Mouse (Mus musculus) liver, embryonic 16.5 days (tissue): ENCODE measurements at regions not wholly inside any gene's neighbourhood (a gene's known extent, or its start where the extent isn't known, plus 50 kb on each side); places are given as distances from the start of the nearest gene placed in this dataset.
A peak's percentile ranks its signal among the peaks of the same experiment; 100 is the strongest.

Experiments used
- ATAC-seq: fragments of 200-750 bp; cut with Nextera tagmentation; 2 replicates; pipeline ENCODE4 v1.8.0; 2017; ENCODE audit warnings: low read depth, mild to moderate bottlenecking, moderate number of reproducible peaks, moderate library complexity
- H3K27ac ChIP-seq: fragments of 300-500 bp; sonication (generic); 2 replicates; pipeline ENCODE4 v1.5.1; 2014; ENCODE audit warnings: mild to moderate bottlenecking, low read length
- H3K27me3 ChIP-seq: fragments of 300-500 bp; sonication (generic); 2 replicates; pipeline ENCODE4 v1.6.1; 2014; ENCODE audit warnings: low read depth, low read length, mixed read lengths; ENCODE audit not compliant: control insufficient read depth, insufficient read depth
- H3K36me3 ChIP-seq: fragments of 300-500 bp; sonication (generic); 2 replicates; pipeline ENCODE4 v1.6.1; 2014; ENCODE audit warnings: mild to moderate bottlenecking; ENCODE audit not compliant: control insufficient read depth, insufficient read depth
- H3K4me1 ChIP-seq: fragments of 300-500 bp; sonication (generic); 2 replicates; pipeline ENCODE4 v1.6.1; 2014; ENCODE audit warnings: low read depth, low read length, mixed read lengths; ENCODE audit not compliant: control insufficient read depth
- H3K4me2 ChIP-seq: fragments of 300-500 bp; sonication (generic); 2 replicates; pipeline ENCODE4 v1.6.1; 2014; ENCODE audit warnings: low read depth, low read length, mixed read lengths
- H3K4me3 ChIP-seq: fragments of 300-500 bp; sonication (generic); 2 replicates; pipeline ENCODE4 v1.5.1; 2014; ENCODE audit warnings: low read depth, mild to moderate bottlenecking, low read length
- H3K9ac ChIP-seq: fragments of 300-500 bp; sonication (generic); 2 replicates; pipeline ENCODE4 v1.6.1; 2014; ENCODE audit warnings: low read depth, low read length
- H3K9me3 ChIP-seq: fragments of 300-500 bp; sonication (generic); replicated peaks from 2 replicates; pipeline ENCODE4 v1.6.1; 2016; ENCODE audit warnings: low read length; ENCODE audit not compliant: control insufficient read depth
- WGBS: fragments of 180-500 bp; shearing (Covaris S2); extraction: QIAGEN DNeasy Blood & Tissue Kit; methylation state at CpG from one replicate; pipeline ENCODE4 v1.1.7; 2014; ENCODE audit not compliant: insufficient replicate concordance; 5-methylcytosine and 5-hydroxymethylcytosine counted together

DNA sequence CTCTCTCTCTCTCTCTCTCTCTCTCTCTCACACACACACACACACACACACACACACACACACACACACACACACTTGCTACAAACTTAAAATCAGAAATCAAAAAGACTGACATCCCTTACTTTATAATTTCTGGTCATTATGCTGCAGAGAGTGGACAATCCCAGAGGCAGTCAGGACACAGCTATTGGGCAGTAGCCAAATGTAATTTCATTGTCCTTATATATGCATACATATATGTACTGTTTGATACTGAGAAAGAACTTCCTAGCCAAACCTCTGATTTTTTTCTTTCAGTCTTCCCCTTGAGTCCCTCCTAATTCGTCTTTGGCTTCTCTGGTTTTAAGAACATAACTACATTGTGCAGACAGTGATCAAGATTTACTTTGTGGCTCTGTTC, 277.3 kb upstream of the Pou3f3 start:
- Histone ChIP-seq H3K4me1 (no peaks in the 10 kb centered on the region), H3K27ac (no peak overlapping the region), H3K9ac (no peak overlapping the region), H3K9me3 (no peaks in the 10 kb centered on the region), H3K4me2 (no peak overlapping the region), H3K27me3 (no peaks in the 10 kb centered on the region; the same call in 1 of the 2 replicates), H3K36me3 (no peaks in the 10 kb centered on the region), H3K4me3 (no peak overlapping the region)
- no peak for ATAC-seq
- 26% methylated on average over 1 of the region's 1 CpGs for WGBS

DNA sequence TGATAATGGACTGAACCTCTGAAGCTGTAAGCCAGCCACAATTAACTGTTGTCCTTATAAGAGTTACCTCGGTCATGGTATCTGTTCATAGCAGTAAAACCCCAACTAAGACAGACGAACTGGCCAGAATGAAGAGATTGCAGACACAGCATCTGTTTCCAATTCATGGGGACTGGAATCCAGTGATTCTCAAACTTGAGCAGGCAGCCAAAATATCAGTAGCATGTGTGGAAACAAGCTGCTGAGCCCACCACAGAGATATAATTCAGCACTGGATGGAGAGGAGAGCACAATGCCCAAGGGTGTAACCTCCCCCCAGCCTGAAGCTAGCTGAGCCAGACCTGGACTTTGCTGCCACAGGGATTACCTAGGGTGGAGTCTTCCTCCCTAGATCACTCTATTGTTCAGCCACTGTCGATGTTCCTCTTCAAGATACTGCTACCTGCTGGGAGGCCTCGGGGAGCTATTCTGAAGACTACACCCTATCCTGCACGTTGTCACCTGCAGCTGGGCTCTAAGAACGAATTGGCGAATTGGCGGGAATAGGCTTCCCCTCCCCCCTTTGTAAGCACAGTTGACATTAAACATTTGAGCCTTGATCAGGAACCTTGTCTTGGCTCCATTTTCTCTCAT, 259.1 kb upstream of the Pou3f3 start:
- H3K27me3 ChIP-seq: no peaks in the 10 kb centered on the region
- WGBS: 44% methylated on average over 8 of the region's 8 CpGs
- H3K4me2 ChIP-seq: no peak overlapping the region
- H3K4me1 ChIP-seq: no peaks in the 10 kb centered on the region
- H3K36me3 ChIP-seq: no peaks in the 10 kb centered on the region
- no peak for ATAC-seq
- no peak overlapping the region for H3K27ac ChIP-seq
- H3K4me3 ChIP-seq: no peak overlapping the region
- no peak overlapping the region for H3K9ac ChIP-seq
- no peaks in the 10 kb centered on the region for H3K9me3 ChIP-seq

DNA sequence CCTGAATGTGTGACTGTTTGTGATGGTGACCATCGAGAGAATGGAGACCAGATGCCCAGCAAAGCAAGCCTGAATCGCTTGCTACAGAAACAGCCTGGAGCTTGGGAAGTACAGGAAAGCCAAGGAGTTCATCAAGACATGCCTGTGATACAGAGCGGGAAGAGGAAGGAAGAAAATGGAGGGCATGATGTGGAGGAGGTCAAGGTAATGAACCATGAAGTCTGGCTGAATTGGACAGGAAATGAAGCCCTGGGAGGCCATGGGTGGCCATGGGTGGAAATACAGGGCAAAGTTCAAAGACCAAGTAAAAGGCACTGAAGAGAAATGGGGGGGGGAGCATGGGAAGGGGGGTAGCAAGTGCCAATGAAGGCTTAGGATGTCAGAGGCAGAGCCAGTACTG, 227.2 kb upstream of the Pou3f3 start:
- no peaks in the 10 kb centered on the region for H3K4me1 ChIP-seq
- no peak for ATAC-seq
- H3K9me3 ChIP-seq: no peaks in the 10 kb centered on the region
- H3K36me3 ChIP-seq: no peaks in the 10 kb centered on the region
- no peak overlapping the region for H3K4me2 ChIP-seq
- no peak overlapping the region for H3K4me3 ChIP-seq
- WGBS: 60% methylated on average over 3 of the region's 3 CpGs
- no peak overlapping the region for H3K27ac ChIP-seq
- H3K27me3 ChIP-seq: no peaks in the 10 kb centered on the region
- H3K9ac ChIP-seq: no peak overlapping the region

DNA sequence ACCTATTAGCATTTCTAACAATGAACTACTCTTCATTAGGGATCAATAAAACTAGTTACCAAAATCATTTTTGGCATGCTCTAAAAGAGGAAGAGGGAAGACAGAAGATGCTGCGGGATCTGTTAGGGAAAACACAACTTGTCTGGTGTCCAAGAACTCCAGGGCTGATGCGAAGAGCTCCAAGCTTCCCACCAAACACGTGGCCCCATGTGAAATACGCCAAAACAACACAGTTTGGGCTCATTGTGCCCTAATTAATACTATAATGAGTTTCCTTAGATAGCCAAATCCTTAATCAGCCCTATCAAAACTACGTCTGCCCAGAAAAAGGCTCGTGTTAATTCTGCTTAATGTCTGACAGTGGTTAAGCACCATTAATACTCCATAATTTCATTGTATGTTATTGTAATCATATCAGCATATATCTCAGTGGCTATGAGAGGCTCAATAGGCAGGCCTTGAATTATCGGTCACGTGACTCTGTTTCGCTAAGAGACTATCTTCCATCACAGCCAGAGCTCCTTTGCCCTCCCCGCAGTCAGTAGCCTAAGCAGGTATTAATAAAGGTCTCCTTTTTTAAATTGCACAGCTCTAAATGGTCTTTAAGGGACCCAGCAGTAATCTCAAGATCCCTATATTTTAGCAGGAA, 223.6 kb upstream of the Pou3f3 start:
- 65% methylated on average over 10 of the region's 10 CpGs for WGBS
- H3K36me3 ChIP-seq: no peaks in the 10 kb centered on the region
- no peaks in the 10 kb centered on the region for H3K27me3 ChIP-seq
- no peak for ATAC-seq
- H3K4me2 ChIP-seq: no peak overlapping the region
- no peaks in the 10 kb centered on the region for H3K4me1 ChIP-seq
- H3K9me3 ChIP-seq: no peaks in the 10 kb centered on the region
- no peak overlapping the region for H3K4me3 ChIP-seq
- no peak overlapping the region for H3K27ac ChIP-seq
- H3K9ac ChIP-seq: no peak overlapping the region

DNA sequence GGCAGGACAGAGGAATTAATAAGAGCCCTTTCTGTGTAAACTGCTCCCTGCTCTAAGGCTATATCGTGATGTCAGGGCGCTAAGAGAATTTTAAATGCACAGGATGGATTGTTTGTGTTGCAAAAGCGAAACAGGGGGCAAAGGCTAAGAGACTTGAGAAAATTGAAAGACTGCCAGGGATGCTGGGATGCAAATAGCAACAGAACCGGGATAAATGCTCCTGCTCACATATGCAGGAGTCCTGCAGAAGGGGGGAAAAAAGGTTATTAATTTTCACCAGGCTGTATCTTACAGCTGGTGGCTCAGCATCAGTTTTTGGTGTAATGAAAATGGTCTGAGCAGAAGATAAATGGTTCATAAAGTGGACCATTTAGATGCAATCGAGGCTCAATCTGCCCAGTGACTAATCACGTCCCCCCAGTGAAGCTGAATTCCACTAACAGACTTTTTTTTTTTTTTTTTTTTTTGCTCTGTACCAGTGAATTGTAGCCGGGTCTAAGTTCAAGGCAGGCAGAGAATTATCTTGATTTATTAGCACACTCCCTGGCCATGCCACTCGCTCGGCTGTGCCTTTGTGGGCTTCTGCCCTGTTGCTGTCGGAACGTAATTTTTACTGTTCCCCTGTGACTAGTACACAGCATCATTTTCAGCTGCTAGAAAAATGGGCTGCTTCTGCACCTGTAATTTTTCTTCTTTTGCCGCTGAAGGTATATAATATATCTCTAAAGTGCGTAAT, 222.9 kb upstream of the Pou3f3 start:
- no peak overlapping the region for H3K27ac ChIP-seq
- no peak overlapping the region for H3K4me2 ChIP-seq
- H3K9ac ChIP-seq: no peak overlapping the region
- H3K9me3 ChIP-seq: no peaks in the 10 kb centered on the region
- H3K4me1 ChIP-seq: no peaks in the 10 kb centered on the region
- no peaks in the 10 kb centered on the region for H3K36me3 ChIP-seq
- H3K4me3 ChIP-seq: no peak overlapping the region
- 59% methylated on average over 13 of the region's 13 CpGs for WGBS
- no peak for ATAC-seq
- H3K27me3 ChIP-seq: no peaks in the 10 kb centered on the region

DNA sequence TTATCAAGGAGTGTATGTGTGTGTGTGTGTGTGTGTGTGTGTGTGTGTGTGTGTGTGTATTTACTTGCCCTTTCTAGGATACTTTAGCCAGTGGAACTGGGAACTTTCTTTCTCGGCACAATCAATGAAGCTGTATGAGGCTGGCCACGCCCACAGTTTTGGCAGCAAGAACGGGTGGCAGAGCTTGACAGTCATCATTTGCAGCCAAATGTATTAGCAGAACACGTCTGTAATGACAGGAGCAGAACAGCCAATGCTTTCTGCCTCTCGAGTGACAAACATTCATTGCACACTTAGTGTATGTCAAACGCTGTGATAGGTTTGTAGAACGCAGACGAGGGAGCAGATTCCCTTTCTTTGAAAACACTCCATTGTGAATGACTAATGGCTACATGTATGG, 221.4 kb upstream of the Pou3f3 start:
- 59% methylated on average over 8 of the region's 8 CpGs for WGBS
- H3K4me1 ChIP-seq: no peaks in the 10 kb centered on the region
- H3K27ac ChIP-seq: no peak overlapping the region
- H3K9me3 ChIP-seq: no peaks in the 10 kb centered on the region
- H3K27me3 ChIP-seq: no peaks in the 10 kb centered on the region
- no peak overlapping the region for H3K9ac ChIP-seq
- no peak for ATAC-seq
- no peak overlapping the region for H3K4me3 ChIP-seq
- no peaks in the 10 kb centered on the region for H3K36me3 ChIP-seq
- no peak overlapping the region for H3K4me2 ChIP-seq

DNA sequence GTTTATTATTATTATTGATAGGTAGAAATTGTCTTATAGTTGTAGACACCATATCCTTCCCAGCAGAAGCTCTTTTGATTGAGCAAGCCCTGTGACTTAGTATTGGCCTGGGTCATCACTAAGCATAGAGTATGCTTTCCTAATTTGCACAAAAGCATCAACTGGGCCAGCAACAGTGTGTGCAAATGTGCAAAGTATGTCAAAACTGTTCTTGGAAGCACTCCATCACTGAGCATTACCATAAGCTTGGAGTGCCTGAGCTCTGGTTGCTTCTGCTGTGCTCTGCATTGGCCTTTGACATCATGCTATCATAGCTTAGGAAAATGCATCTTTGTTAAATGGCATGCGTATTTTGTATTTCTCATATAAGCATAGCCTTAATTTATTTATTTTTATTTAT, 220.7 kb upstream of the Pou3f3 start:
- H3K4me2 ChIP-seq: no peak overlapping the region

DNA sequence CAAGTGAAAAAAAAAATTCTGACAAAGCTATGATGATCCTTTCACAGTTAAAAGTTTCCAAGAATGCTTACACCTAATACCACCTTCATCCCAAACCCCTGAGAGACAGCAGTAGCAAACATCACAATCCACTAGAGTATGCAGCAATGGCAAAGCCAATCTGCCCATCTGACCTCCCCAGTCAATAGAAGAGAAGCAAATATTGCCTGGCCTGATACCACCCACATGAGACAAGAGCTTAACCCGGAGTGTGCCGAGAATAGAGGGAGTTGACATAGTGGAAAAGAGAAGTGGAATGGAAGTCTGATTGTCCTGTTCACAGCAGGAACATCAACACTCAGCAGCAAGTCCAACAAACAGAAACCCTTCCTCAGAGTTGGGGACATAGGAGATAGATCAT, 219.9 kb upstream of the Pou3f3 start:
- Histone ChIP-seq H3K27me3 (no peaks in the 10 kb centered on the region), H3K36me3 (no peaks in the 10 kb centered on the region), H3K4me1 (no peaks in the 10 kb centered on the region), H3K9ac (no peak overlapping the region), H3K4me3 (no peak overlapping the region), H3K9me3 (no peaks in the 10 kb centered on the region), H3K27ac (no peak overlapping the region), H3K4me2 (no peak overlapping the region)
- WGBS: 63% methylated on average over 2 of the region's 2 CpGs
- peak; percentile 74 for ATAC-seq

More for the DNA sequence above, 220.7 kb upstream of the Pou3f3 start:
- Histone ChIP-seq H3K27me3 (no peaks in the 10 kb centered on the region), H3K9ac (no peak overlapping the region), H3K27ac (no peak overlapping the region), H3K4me3 (no peak overlapping the region), H3K9me3 (no peaks in the 10 kb centered on the region), H3K4me1 (no peaks in the 10 kb centered on the region), H3K36me3 (no peaks in the 10 kb centered on the region)
- ATAC-seq: no peak
- WGBS: 60% methylated on average over 1 of the region's 1 CpGs

DNA sequence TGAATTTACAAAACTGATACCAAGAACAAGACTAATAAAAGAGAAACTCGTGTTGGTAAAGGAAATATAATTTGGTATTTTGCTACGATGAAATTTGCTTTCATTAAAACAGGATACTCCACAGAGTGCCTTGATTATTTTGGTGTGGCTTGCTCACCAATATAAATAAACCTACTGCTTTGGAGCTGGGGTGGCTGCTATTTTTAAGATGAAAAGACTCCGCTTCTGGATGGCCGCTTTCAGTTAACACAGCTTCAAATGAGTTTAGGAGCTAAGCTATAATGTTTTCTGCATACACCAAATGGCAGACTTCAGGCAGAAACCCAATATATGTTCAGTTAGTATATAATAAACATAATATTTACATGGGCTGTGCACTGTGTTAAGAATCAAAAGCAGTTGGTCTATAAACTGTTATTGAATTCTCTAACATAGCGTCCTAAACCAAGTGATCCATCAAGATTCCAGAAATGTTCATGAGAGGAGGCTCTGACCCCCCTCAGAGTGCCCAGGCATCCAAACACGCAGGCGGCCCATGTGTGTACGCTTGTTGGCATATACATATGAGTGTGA, 215.1 kb upstream of the Pou3f3 start:
- Histone ChIP-seq H3K9ac (no peak overlapping the region), H3K27me3 (no peaks in the 10 kb centered on the region), H3K9me3 (no peaks in the 10 kb centered on the region), H3K4me3 (no peak overlapping the region), H3K4me1 (no peaks in the 10 kb centered on the region), H3K36me3 (no peaks in the 10 kb centered on the region), H3K27ac (no peak overlapping the region), H3K4me2 (no peak overlapping the region)
- no peak for ATAC-seq
- WGBS: 66% methylated on average over 8 of the region's 8 CpGs
